Mouse (Mus musculus): ENCODE data around the gene Rnf130. TPM values are rescaled to one million over a fixed set of nuclear protein-coding genes. Genes with fewer than 3 reads are reported as not detected.

The Rnf130 gene
- total RNA-seq (2017): 253 and 278 TPM in 2 replicates

DNA sequence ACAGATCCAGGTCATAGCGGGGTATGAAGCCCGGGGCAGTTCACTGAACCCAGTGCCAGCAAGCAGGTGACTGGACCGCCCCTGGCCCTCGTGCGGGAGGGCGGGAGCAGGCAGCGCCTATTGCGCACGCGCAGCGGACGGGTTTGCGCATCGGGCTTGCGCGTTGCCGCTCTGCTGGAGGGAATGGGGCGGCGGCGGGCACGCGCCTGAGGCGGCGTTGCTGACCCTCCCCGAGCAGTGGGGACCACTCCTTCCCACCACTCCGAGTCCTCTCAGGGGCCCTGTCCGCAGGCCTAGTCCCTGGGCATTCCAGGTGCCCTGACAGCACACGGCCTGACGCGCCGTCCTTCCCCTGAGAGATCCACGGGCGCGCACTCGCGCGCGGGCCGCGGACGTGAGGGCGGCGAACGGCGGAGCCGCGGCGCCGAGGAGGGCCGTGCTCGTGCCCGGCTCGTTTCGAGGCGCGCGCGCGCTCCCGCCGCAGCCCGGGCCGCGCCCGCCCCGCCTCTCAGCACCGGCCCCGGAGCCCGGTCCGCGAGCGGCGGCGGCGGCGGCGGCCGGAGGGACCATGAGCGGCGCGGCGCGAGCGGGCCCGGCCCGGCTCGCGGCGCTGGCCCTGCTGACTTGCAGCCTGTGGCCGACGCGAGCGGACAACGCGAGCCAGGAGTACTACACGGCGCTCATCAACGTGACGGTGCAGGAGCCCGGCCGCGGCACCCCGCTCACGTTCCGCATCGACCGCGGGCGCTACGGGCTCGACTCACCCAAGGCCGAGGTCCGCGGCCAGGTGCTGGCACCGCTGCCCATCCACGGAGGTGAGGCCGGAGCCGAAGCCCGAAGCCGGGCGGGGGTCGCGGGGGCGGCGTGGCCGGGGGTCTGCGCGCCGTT lies at the start of gene Rnf130:
TSS of gene Rnf130 (plus strand) at position 514 of the 888 bp plus-strand sequence.
- peak; percentile 60 for ATAC-seq (ENCODE audit: extremely low read depth, insufficient number of reproducible peaks, low FRiP score, poor library complexity, severe bottlenecking)

DNA sequence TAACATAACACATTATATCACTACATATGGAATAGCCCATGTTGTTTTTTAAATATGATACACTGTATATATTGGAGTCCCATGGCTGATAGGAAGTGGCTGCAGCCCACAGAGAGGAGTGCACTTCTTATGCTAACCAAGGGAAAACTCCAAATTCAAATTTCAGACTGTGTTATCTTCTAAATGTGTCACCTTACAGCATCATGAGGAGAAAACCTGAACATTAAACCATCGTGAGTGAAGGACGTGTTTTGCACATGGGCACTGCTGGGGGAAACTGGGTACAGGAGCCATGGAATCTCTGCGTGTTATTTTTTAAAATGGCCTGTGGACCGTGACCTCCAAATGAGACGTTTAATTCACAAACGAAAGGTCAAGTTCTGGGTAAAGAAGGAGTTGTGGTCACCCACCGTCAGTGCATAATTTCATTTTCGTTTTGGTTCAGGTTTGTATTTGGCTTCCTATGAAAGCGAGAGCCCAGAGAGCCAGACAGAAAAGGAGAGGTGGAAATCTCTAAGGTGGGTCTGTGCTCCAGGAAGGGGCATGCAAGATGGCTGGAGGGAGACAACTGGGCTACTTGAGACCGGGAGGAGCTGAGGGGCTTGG lies 47.1 kb upstream of the Rnf130 start:
- ATAC-seq (ENCODE audit: extremely low read depth, insufficient number of reproducible peaks, low FRiP score, poor library complexity, severe bottlenecking): no peak

DNA sequence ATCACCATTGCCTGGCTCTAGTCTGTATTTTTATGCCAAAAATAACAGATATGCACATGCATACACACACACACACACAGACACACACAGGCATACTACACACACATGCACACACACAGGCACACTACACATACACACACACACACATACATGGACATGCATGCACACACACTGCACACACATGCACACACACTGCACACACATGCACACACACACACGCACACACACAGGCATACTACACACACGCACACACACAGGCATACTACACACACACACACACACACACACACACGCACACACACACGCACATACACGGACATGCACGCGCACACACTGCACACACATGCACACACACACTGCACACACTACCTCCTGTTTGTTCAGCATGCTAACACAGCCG lies 46.2 kb upstream of the Rnf130 start:
- ATAC-seq (ENCODE audit: extremely low read depth, insufficient number of reproducible peaks, low FRiP score, poor library complexity, severe bottlenecking): no peak

DNA sequence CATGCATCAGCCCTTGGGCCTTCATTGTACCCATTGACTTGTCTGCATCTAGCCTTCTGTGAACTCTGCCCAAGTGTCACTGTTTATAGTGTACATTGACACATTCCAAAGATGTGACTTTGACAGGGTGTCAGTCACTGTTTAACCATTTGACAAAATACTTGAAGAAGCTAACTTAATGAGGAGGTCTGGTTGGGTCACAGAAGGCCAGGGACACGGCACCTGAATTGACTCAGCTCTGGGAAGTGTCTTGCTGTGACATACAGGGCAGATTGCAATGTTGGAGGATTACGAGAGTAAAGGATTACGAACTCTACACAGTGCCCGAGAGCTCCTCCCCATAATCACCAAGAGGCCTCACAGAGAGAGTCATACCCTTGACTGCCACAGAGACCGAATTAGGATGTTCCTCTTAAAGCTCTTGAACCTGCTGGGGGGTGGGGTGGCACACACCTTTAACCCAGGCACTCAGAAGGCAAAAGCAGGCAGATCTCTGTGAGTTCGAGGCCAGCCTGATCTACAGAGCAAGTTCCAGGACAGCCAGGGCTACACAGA lies 44.4 kb upstream of the Rnf130 start:
- ATAC-seq (ENCODE audit: extremely low read depth, insufficient number of reproducible peaks, low FRiP score, poor library complexity, severe bottlenecking): no peak

DNA sequence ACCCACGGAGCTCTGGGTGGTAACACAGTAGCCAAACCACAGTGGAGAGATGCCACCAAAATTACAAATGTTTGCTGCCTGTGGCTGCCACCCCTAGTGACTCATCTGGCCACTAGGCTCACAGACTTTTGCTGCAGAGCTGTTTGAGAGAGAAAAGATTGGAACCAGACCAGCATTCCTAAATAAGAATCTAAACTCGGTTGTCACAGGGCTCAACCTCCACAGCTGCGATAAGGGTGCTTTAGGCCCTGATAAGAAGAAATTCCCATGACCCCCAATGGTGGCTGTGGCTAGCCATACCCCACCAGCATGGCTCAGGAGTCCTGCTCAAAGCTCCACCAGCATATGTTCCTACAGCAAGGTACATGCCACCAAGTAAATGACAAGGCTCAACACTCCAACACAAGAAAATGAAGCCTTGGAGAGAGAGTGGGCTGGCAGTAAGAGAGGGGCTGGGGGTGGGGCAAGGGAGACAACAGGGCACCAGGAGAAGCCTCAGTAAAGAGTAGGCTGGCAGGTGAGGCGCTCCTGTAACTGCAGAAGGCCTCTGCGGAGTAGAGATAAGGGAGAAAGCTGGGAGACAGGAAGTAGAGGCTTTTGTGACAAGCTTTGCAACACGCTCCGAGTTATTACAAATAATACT lies 43.7 kb upstream of the Rnf130 start:
- no peak for ATAC-seq (ENCODE audit: extremely low read depth, insufficient number of reproducible peaks, low FRiP score, poor library complexity, severe bottlenecking)

DNA sequence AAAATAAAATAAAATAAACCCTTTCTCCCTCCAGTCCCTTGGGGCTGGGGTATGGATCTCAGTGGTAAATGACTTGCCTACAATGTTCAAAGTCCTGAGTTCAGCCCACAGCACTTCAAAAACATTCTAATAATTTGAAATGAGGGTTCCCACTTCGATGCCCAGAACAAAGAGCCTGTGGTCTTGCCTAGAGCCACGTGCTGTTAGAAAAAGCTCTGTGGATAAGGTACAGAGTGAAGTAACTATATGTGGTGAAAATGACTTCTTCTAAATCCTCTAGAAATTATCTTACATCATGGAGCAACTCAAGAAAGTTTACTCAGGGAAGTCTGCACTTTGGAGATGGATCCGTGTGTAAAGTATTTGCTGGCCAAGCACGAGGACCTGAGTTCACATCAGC lies 43.1 kb upstream of the Rnf130 start:
- ATAC-seq (ENCODE audit: extremely low read depth, insufficient number of reproducible peaks, low FRiP score, poor library complexity, severe bottlenecking): no peak

DNA sequence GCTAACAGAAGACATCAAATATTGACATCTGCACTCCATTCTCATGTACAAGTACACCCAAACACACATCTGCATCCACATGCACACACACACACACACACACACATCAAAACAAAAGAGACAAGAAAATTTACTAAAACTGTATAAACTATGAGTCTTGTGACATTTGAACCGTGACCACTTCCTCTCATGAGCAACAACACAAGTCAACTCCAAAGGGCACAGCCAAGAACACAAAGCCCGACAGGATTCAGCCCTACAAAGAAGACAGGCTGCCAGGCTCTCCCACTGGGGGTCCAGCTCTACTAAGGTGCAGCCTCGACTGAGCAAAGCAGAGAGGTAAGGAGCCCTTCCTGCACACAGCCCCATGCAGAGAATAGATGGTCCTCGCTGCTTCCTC lies 42.3 kb upstream of the Rnf130 start:
- no peak for ATAC-seq (ENCODE audit: extremely low read depth, insufficient number of reproducible peaks, low FRiP score, poor library complexity, severe bottlenecking)

DNA sequence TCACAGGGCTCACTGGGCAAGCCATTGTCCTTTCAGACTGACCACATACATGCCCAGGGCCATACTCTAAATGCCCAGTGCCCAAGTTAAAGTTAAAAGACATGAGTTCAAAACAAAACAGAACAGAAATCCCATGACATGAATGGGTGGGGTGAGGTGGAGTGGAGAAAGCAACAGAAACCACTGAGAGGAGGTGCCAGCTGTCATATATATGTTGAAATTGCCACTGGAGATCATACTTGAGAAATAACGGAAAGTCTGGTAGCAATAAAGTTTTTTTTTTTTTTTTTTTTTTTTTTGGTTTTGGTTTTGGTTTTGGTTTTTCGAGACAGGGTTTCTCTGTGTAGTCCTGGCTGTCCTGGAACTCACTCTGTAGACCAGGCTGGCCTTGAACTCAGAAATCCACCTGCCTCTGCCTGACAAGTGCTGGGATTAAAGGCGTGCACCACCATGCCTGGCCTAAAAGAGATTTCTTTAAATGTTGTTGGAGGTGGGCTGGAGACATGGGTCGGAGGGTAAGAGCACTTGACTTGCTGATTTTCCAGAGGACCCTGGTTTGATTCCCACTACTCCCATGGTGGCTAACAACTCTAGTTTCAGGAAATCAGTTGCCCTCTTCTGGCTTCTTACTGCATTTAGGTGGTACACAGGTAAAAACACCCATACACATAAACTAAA lies 41.1 kb upstream of the Rnf130 start:
- no peak for ATAC-seq (ENCODE audit: extremely low read depth, insufficient number of reproducible peaks, low FRiP score, poor library complexity, severe bottlenecking)

DNA sequence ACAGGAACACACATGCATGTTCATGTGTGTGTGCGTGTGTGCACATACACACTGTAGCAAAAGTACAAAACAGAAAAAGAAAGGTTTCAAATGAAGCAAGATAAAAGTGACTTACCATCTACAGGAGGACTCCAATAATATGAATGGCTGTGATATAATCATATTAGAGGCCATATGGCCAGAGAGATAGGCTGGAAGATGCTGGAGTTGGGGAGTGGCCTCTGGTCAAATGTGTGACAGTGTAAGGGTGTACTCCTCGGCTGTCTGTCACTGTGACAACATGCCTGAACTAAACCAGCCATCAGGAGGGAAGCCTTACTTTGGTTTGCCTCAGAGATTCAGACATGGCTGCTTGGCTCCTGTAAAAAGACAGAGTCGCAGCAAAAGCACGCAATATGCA lies 40.1 kb upstream of the Rnf130 start:
- no peak for ATAC-seq (ENCODE audit: extremely low read depth, insufficient number of reproducible peaks, low FRiP score, poor library complexity, severe bottlenecking)

DNA sequence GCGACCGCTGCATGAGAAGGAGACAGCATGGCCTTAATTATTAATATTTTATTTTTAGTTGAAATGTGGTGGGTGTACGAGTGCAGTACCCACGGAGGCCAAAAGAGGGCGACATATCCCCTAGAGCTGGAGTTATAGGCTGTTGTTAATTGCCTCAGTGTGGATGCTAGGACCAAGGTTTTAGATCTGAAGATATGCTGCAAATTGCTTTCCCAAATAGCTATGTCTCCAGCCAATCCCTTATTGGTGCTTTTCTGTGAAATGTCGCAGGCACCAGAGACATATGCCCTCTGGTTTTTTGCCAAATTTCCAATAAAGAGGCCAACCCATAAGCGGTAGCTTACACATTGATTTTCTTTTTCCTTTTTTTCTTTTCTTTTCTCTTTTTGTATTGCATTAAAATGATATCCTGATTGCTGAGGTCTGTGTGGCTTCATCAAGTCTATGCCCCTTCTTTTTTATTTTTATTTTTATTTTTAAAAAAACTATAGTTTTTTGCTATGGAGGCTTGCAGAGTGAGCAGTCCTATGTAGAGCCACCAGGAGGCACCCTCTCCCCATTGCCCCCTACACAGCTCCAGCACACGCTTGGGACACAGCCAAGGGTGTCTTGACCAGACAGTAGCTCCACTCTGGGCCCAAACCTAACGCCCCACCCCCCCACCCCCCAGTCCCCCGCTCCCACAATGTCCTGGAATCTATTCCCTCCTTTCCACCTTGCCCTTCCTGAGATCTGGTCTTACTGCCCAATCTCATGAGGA lies 38.7 kb upstream of the Rnf130 start:
- ATAC-seq (ENCODE audit: extremely low read depth, insufficient number of reproducible peaks, low FRiP score, poor library complexity, severe bottlenecking): peak; percentile 73

DNA sequence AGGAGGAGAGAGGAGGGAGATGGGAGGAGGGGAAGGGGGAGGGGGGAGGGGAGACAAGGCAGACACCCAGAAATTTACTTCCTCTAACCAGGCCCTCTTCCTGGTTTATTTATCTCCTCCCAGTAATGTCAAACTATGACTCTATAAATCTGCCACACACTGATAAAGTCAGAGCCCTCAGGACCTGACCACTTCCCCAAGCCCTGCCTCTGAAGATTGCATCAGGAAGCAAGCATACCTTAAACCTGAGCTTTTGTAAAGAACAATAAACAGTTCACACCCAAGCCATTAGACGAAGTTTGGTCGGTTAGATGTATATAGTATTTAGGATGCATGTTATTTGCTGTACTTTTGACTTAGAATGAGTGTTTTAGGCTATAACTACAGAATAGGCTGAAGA lies 30.6 kb upstream of the Rnf130 start:
- ATAC-seq (ENCODE audit: extremely low read depth, insufficient number of reproducible peaks, low FRiP score, poor library complexity, severe bottlenecking): peak; percentile 30; the same call in 1 of the 2 replicates

DNA sequence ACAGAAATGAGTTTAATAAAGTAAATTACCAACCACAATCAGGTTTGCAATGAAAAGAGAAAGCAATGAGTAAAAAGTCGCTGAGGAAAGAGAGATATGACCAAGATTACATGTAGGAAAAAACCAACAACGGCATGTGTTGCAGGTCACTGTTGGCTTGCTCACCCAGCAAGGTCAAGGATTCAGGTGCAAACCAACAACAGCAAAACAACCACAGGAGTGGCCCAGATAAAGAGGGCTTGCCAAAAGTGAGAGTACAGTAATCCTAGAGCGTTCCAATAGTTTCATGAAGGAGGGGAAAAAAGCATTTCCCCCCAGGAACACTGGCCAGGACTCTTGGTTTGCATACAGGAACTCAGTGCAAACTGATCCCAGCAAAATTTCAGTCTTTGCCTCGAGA lies 28.7 kb upstream of the Rnf130 start:
- ATAC-seq (ENCODE audit: extremely low read depth, insufficient number of reproducible peaks, low FRiP score, poor library complexity, severe bottlenecking): no peak

DNA sequence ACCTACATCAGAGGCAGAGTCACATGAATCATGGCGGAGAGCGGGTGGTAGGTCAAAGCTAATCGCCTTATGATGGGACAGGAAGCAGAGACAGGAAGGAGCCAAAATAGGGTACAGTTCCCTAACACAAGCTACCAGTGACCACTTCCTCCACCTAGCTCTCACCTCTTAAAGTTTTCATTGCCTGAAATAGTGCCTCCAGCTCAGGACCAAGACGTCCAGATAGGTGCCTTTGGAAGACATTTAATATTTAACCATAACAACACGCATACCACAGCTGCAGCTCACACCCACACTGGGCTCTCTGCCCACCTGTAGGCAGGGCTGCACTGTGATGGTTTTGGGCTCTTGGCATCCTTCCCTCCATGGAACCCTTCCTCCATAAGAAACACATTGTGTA lies 27.8 kb upstream of the Rnf130 start:
- peak; percentile 84 for ATAC-seq (ENCODE audit: extremely low read depth, insufficient number of reproducible peaks, low FRiP score, poor library complexity, severe bottlenecking)

DNA sequence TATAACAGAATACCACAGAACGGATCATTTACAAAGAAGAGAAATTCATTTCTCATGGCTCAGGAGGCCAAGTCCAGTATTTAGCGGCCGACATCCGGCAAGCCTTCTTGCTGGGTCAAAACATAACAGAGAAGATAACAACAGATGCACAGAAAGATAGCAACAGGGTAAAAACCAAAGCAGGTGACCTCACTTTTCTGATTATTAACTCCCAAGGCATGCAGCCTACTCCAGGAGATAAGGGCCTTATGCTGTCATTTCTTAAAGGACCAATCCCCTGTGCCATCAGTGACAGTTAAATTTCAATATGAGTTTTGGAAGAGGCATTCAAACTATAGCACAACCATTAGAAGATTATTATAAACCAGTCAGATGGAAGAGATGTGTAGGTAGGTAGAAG lies 22.3 kb upstream of the Rnf130 start:
- no peak for ATAC-seq (ENCODE audit: extremely low read depth, insufficient number of reproducible peaks, low FRiP score, poor library complexity, severe bottlenecking)

DNA sequence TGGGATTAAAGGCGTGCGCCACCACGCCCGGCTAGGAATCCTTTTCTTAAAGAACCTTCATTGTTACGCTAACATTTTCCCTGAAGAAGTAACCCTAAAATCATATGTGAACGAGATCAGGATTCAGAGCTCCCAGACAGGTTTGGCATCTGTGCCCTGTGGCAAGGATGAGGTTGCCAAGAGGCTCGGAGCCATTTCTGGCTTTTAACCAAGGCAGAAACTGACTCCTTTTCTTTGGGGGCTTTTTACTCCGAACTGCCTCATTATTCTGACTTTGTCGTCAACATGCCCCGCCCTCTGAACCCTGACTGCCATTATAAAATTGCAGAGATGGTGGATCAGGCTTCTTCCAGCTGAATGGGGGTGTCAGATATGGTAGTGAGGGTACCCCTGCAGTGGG lies 17.4 kb upstream of the Rnf130 start:
- no peak for ATAC-seq (ENCODE audit: extremely low read depth, insufficient number of reproducible peaks, low FRiP score, poor library complexity, severe bottlenecking)

DNA sequence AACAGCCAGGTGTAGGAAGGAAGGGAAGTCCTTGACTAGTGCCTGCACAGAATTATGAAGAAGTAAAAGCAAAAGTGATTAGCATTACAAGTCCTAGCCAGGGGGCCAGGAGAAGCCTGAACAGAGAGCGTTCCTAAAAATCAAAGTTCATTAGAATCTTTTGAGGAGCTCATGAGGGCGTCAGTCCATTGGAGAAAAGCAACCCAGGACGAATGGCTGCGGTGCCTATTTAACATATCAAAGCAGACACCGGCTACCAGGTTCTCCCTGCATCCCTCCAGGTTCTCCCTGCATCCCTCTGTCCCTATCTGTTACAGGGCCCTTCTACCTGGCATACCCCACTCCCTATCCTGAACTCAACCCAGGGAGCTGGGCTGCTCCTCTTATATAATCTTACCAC lies 16.9 kb upstream of the Rnf130 start:
- no peak for ATAC-seq (ENCODE audit: extremely low read depth, insufficient number of reproducible peaks, low FRiP score, poor library complexity, severe bottlenecking)

DNA sequence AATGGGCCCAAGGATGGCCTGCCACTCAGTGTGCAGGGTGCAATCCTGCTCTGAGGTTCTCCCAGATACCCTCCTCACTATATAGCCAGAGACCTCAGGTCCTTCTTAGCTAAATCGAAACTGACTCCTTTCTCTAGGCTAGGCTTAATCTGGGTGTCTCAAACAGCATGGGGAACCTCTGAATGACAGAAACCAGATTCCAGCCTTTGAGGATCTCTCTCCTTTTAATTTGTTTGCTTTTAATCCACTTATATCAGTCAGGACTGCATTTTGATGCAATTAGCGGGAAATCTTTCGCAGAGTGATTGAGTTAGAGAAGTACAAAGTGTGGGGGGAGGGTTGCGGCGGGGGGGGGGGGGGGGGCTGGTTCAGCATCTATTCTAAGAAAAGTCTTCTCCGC lies 12.1 kb upstream of the Rnf130 start:
- ATAC-seq (ENCODE audit: extremely low read depth, insufficient number of reproducible peaks, low FRiP score, poor library complexity, severe bottlenecking): no peak

DNA sequence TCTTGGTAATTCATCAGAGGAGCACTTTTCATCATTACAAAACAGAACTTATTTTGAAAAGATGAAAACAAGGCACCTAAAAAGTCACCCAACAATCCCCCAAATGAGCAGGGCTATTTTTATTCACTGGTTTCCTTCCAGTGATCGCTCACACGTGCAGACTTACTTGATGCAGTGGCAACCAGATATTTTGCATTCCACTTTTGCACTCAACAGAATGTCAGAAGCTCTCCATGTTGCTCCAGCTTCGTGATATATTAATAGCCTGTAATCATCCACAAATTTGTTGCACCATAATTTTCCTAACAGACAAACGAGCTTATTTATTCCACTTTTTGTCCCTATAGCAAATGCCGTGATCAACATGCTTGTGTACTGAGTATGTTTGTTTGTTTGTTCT lies 8.6 kb upstream of the Rnf130 start:
- ATAC-seq (ENCODE audit: extremely low read depth, insufficient number of reproducible peaks, low FRiP score, poor library complexity, severe bottlenecking): no peak

DNA sequence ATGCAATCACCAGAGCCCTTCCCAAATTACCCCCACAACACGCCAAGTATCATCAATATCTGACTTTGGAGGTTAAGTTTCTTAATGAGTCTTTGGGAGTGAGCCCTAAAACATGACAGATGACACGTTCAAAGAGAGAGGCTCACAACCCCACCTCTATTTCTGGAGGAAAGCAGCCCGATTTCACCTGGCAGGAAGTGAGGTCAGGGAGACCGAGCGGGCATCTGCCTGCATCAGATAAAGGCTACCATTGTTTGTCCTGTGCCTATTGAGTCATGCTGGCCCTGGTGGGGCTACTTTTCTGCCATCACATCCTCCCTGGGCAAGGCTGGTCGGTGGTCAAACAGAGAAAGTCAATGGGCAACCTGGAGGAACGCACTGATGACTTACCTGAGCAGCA lies 7.6 kb upstream of the Rnf130 start:
- ATAC-seq (ENCODE audit: extremely low read depth, insufficient number of reproducible peaks, low FRiP score, poor library complexity, severe bottlenecking): no peak

Measured in neutrophil, adult 5-6 weeks (primary cell).